Mouse (Mus musculus) adrenal gland, adult 18-20 months (tissue): ENCODE results near the gene Fra10ac1. TPM values are rescaled to one million over a fixed set of nuclear protein-coding genes. Genes with fewer than 3 reads are reported as not detected.

Experiments used
- total RNA-seq, 2 experiments: library from RNA; stranded (reverse); gene quantifications; 1 replicate in 1 of 2; 2 replicates in 1 of 2; pipeline ENCODE4 v1.2.3; 2021

Fra10ac1 gene
- total RNA-seq, 2 experiments from 2014 or later, result 13.0 to 14.7 TPM

Other genes with a start within 250 kb of the Fra10ac1 start
- 10 to 100 TPM; 29.4 to 34.1 TPM for gene Myof, start 180.6 kb downstream of the Fra10ac1 start, total RNA-seq
- under 1 TPM; 0.35 to 0.73 TPM for gene Cep55, start 169.1 kb downstream of the Fra10ac1 start, total RNA-seq
- gene Ffar4, start 127.1 kb downstream of the Fra10ac1 start, total RNA-seq, result 10 to 100 TPM; 14.0 to 40.8 TPM
- 100 to 1,000 TPM in 1 of 2 experiments, 10 to 100 TPM in 1; 42.9 to 149 TPM for gene Rbp4, start 98.9 kb downstream of the Fra10ac1 start, total RNA-seq
- not detected for gene Pde6c, start 91.4 kb downstream of the Fra10ac1 start, total RNA-seq
- under 1 TPM; 0.74 to 0.93 TPM for gene Lgi1, start 40.4 kb upstream of the Fra10ac1 start, total RNA-seq
- 10 to 100 TPM; 15.1 to 15.3 TPM for gene Slc35g1, start 171.8 kb upstream of the Fra10ac1 start, total RNA-seq